Comparison of ENCODE assay signal across 12 mouse cellular contexts in the genomic region with DNA sequence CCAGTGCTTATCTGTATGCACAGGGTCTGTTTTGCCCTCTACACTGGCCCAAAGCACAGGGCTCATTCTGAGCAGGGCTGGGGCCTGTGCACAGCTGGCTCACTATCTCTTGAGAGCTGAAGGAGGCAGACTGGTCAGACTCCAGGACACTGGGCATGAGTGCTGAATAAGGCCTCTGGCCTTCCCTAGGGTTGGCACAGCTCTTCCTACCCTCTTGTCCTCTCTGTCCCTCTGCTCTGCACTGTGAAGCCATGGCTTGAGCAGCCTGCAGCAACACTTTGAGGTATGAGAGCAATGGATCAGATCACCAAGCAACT. TPM values are rescaled to one million over a fixed set of nuclear protein-coding genes. Genes with fewer than 3 reads are reported as not detected.
A peak's percentile ranks its signal among the peaks of the same experiment; 100 is the strongest.
DNase-seq lines count a peak whose midpoint lies in the region; ATAC-seq and TF ChIP-seq lines count a peak whose summit lies in the region.
"Had no signal": no experiment of that assay in that cellular context is flagged by ENCODE, and none has a peak within 500 bp of the region (broad histone marks: within the 10 kb centered on the region; RNA-seq: fewer than 3 reads in every experiment).

No protein-coding gene starts in this region.

- ATAC-seq in G1E (ENCODE audit: extremely low read depth, insufficient number of reproducible peaks, low FRiP score, poor library complexity, severe bottlenecking): peak; percentile 70
- no peak for ATAC-seq in intestine, embryonic 16.5 days
- no peak for ATAC-seq in forebrain, embryonic 15.5 days (replicated peaks)

- no peaks in the 10 kb centered on the region for H3K9me3 ChIP-seq in heart, embryonic 10.5 days
- H3K9me3 ChIP-seq in G1E (replicated peaks): no peaks in the 10 kb centered on the region
- no peaks in the 10 kb centered on the region for H3K9me3 ChIP-seq in intestine, embryonic 16.5 days (ENCODE audit: control insufficient read depth, low read length)
- H3K9me3 ChIP-seq in forebrain, embryonic 15.5 days: no peaks in the 10 kb centered on the region
- H3K9me3 ChIP-seq: megakaryocyte, embryonic 14.5 days had no signal

- H3K27ac ChIP-seq in heart, embryonic 10.5 days: peak overlapping the region; percentile 85
- H3K27ac ChIP-seq in intestine, embryonic 16.5 days (ENCODE audit: low read length): 0 out of 2 replicates have a peak overlapping the region, but pooled peaks have one; percentile 20
- no peak overlapping the region for H3K27ac ChIP-seq in forebrain, embryonic 15.5 days (replicated peaks)

- H3K4me2 ChIP-seq in intestine, embryonic 16.5 days (ENCODE audit: low read depth, low read length): no peak overlapping the region
- H3K4me2 ChIP-seq in forebrain, embryonic 15.5 days (replicated peaks): no peak overlapping the region

- peak; percentile 89 for DNase-seq in heart, embryonic 10.5 days (ENCODE audit: low spot score)
- DNase-seq in heart, postnatal 36 days: no peak
- DNase-seq in G1E (ENCODE audit: low spot score) (peak; percentile 43), liver (peak; percentile 52)
- no peak for DNase-seq in ovary, postnatal 14 days (ENCODE audit: low spot score)
- DNase-seq in cerebellum, postnatal 25 days: no peak
- DNase-seq: B cell, adult 2 months had no signal

- no peaks in the 10 kb centered on the region for H3K27me3 ChIP-seq in heart, embryonic 10.5 days (ENCODE audit: insufficient read depth, poor library complexity, severe bottlenecking)
- H3K27me3 ChIP-seq in G1E (ENCODE audit: insufficient read depth, low read length): peaks cover 40% of the 10 kb centered on the region
- H3K27me3 ChIP-seq in intestine, embryonic 16.5 days (replicated peaks; ENCODE audit: control insufficient read depth, insufficient read depth, low read length): no peaks in the 10 kb centered on the region
- H3K27me3 ChIP-seq in forebrain, embryonic 15.5 days: no peaks in the 10 kb centered on the region

- no peak overlapping the region for H3K4me3 ChIP-seq in heart, embryonic 10.5 days
- H3K4me3 ChIP-seq in G1E (ENCODE audit: low read depth, low read length): peak overlapping the region; percentile 17; the same call in 1 of the 2 replicates
- H3K4me3 ChIP-seq in intestine, embryonic 16.5 days (ENCODE audit: low read length): no peak overlapping the region
- H3K4me3 ChIP-seq in forebrain, embryonic 15.5 days: no peak overlapping the region
- H3K4me3 ChIP-seq: megakaryocyte, embryonic 14.5 days had no signal

- intact Hi-C loops in heart, postnatal 36 days (cut with DNase I): no loop called here

- no peak overlapping the region for H3K9ac ChIP-seq in intestine, embryonic 16.5 days (ENCODE audit: low read depth, low read length)
- H3K9ac ChIP-seq in forebrain, embryonic 15.5 days (replicated peaks): no peak overlapping the region

- H3K4me1 ChIP-seq in heart, embryonic 10.5 days: peaks cover 50% of the 10 kb centered on the region
- H3K4me1 ChIP-seq in G1E (ENCODE audit: insufficient read depth, low read depth, low read length): peaks cover 66% of the 10 kb centered on the region
- peaks cover 21% of the 10 kb centered on the region for H3K4me1 ChIP-seq in intestine, embryonic 16.5 days (ENCODE audit: control insufficient read depth, insufficient read depth, low read length)
- no peaks in the 10 kb centered on the region for H3K4me1 ChIP-seq in forebrain, embryonic 15.5 days
- H3K4me1 ChIP-seq: megakaryocyte, embryonic 14.5 days had no signal

- TF ChIP-seq CTCF in G1E (IDR thresholded peaks at IDR 0.05; ENCODE audit: low read depth, low read length): no peak

- H3K36me3 ChIP-seq in heart, embryonic 10.5 days: no peaks in the 10 kb centered on the region
- no peaks in the 10 kb centered on the region for H3K36me3 ChIP-seq in G1E (replicated peaks)
- no peaks in the 10 kb centered on the region for H3K36me3 ChIP-seq in intestine, embryonic 16.5 days (ENCODE audit: control insufficient read depth, insufficient read depth, low read length)
- H3K36me3 ChIP-seq in forebrain, embryonic 15.5 days: no peaks in the 10 kb centered on the region

RNA-seq across cellular contexts. Expression of gene Slc22a1, which starts 6.3 kb away (rescaled TPM):
- 0.39 and 1.1 TPM in 2 replicates for polyA plus RNA-seq in heart, embryonic 10.5 days (2016; fragmentation: Nextera tagmentation; extraction: Ambion mirVana)
- total RNA-seq in heart, postnatal 36 days (2021): 10 to 100 TPM in 1 of 2 experiments, 1 to 10 TPM in 1; 7.1 to 10.6 TPM
- total RNA-seq in G1E (2014; fragmentation: Nextera tagmentation): not detected in 2 replicates
- not detected in 2 replicates for total RNA-seq in G1E (2017)
- 0.03 and 0.07 TPM in 2 replicates for polyA plus RNA-seq in G1E (2012)
- 0.31 and 0.32 TPM in 2 replicates for polyA plus RNA-seq in intestine, embryonic 16.5 days (2015; fragmentation: Nextera tagmentation; extraction: Ambion mirVana)
- not detected in 2 replicates for polyA plus RNA-seq in forebrain, embryonic 15.5 days (2015; fragmentation: Nextera tagmentation; extraction: Ambion mirVana)
- polyA plus RNA-seq: embryonic facial prominence, embryonic 11.5 days; testis, adult 2 months had no signal

Comparison
In these comparisons a context has a peak if more than half of its experiments do, and no peak if none do; other contexts are left out.
1. DNase-seq: peak in heart, embryonic 10.5 days (single experiment), G1E (single experiment) and liver (single experiment); none in heart, postnatal 36 days (0 of 2), ovary, postnatal 14 days (single experiment) and cerebellum, postnatal 25 days (0 of 2).